Mouse (Mus musculus): ENCODE data around the gene Arl10. TPM values are rescaled to one million over a fixed set of nuclear protein-coding genes. Genes with fewer than 3 reads are reported as not detected.

Arl10 gene
- 26.4 and 30.3 TPM in 2 replicates for polyA plus RNA-seq (2014; fragmentation: Nextera tagmentation; extraction: Ambion mirVana)

DNA sequence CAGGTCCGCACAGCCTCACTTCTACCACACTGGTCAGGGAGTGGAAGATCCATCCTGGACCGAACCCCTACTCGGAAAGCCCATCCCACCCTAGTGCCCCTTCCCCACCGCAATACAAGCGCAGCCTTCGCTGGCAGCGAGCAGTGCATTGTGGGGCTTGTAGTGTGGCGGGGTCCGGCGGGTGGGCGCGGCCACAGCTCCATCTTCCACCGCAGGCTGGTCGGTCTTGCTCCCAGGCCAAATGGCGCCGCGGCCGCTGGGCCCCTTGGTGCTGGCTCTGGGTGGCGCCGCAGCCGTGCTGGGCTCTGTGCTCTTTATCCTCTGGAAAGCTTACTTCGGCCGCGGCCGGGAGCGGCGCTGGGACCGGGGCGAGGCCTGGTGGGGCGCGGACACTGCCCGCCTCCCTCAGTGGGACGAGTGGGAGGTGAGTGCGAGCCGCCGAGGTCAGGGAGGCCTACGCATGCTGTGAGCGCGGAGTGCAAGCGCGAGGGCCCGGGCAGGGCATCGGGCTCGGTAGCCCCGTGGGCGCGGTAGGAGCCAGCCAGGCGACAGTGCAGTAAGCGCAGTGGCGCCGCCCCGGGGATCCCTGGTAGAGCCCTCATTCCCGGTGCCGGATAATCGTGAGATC lies at the start of gene Arl10:
Gene Arl10, plus strand, starts transcription at position 162 of the 628 bp plus-strand sequence.
- H3K4me2 ChIP-seq (ENCODE audit: low read depth, low read length, severe bottlenecking): peak within 1 kb of the TSS; percentile 92
- no peaks in the 10 kb centered on the region for H3K9me3 ChIP-seq (ENCODE audit: control insufficient read depth, low read length)
- no peaks in the 10 kb centered on the region for H3K27me3 ChIP-seq (ENCODE audit: control insufficient read depth, insufficient read depth, low read length)
- peak; percentile 95 for ATAC-seq (replicated peaks; ENCODE audit: low FRiP score)
- peak within 1 kb of the TSS; percentile 71 for H3K27ac ChIP-seq (ENCODE audit: low read depth, low read length)
- DNase-seq (ENCODE audit: low spot score): peak; percentile 91
- H3K9ac ChIP-seq (ENCODE audit: low read length): peak within 1 kb of the TSS; percentile 93
- peaks cover 8% of the 10 kb centered on the region; the same call in 1 of the 2 replicates for H3K4me1 ChIP-seq (replicated peaks; ENCODE audit: control insufficient read depth, insufficient read depth, low read length)
- peak within 1 kb of the TSS; percentile 95 for H3K4me3 ChIP-seq (ENCODE audit: low read depth, low read length)
- under 1% methylated on average over 55 of the region's 55 CpGs for WGBS
- no peaks in the 10 kb centered on the region for H3K36me3 ChIP-seq (ENCODE audit: control insufficient read depth, insufficient read depth, low read length)

DNA sequence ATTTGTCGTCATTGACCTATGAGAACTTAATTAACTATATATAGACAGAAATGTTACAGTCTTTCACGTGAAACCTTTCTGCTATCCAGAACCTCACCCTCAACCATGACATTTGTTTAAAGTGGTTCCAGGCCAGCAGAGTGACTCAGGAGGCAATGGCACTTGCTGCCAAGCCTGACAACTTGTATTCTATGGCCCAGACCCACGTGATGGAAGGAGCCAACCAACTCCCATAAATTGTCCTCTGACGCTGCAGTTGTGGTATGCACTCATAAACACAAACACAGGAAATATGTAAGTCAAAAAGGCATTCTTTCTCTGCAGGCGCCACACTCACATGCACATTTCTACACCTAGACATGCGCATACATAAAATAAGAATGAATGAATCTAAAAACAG lies 47.7 kb upstream of the Arl10 start:
- WGBS: 93% methylated on average over 6 of the region's 6 CpGs

DNA sequence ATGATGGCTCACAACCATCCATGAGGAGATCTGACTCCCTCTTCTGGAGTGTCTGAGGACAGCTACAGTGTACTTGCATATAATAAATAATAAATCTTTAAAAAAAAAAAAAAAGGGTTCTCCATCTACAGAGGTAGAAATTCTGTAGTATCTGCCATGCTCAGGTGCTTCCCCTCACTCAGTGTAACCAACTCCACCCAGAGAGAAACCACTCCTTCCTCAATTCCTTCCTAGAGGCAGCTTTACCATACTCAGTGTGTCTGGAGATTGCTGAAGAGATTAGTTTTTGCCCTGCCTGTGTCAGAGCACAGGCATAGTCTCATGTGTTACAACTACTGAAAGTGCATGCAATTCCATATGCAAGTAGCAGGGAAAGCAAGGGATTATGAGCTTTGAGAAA lies 42.7 kb upstream of the Arl10 start:
- peaks cover 5% of the 10 kb centered on the region; the same call in 1 of the 2 replicates for H3K36me3 ChIP-seq (ENCODE audit: control insufficient read depth, insufficient read depth, low read length)
- H3K9ac ChIP-seq (ENCODE audit: low read length): no peak overlapping the region
- DNase-seq (ENCODE audit: low spot score) (no peak), ATAC-seq (replicated peaks; ENCODE audit: low FRiP score) (no peak)
- no peaks in the 10 kb centered on the region for H3K4me1 ChIP-seq (replicated peaks; ENCODE audit: control insufficient read depth, insufficient read depth, low read length)
- H3K27ac ChIP-seq (ENCODE audit: low read depth, low read length): no peak overlapping the region
- no peak overlapping the region for H3K4me2 ChIP-seq (ENCODE audit: low read depth, low read length, severe bottlenecking)
- no peaks in the 10 kb centered on the region for H3K27me3 ChIP-seq (ENCODE audit: control insufficient read depth, insufficient read depth, low read length)
- no peaks in the 10 kb centered on the region for H3K9me3 ChIP-seq (ENCODE audit: control insufficient read depth, low read length)
- H3K4me3 ChIP-seq (ENCODE audit: low read depth, low read length): no peak overlapping the region

More for the DNA sequence above, 47.7 kb upstream of the Arl10 start:
- Histone ChIP-seq H3K27ac (ENCODE audit: low read depth, low read length) (no peak overlapping the region), H3K9me3 (ENCODE audit: control insufficient read depth, low read length) (no peaks in the 10 kb centered on the region), H3K4me1 (replicated peaks; ENCODE audit: control insufficient read depth, insufficient read depth, low read length) (no peaks in the 10 kb centered on the region), H3K36me3 (ENCODE audit: control insufficient read depth, insufficient read depth, low read length) (peaks cover 8% of the 10 kb centered on the region; the same call in 1 of the 2 replicates), H3K9ac (ENCODE audit: low read length) (no peak overlapping the region), H3K27me3 (ENCODE audit: control insufficient read depth, insufficient read depth, low read length) (no peaks in the 10 kb centered on the region), H3K4me2 (ENCODE audit: low read depth, low read length, severe bottlenecking) (no peak overlapping the region), H3K4me3 (ENCODE audit: low read depth, low read length) (no peak overlapping the region)
- ATAC-seq (replicated peaks; ENCODE audit: low FRiP score) (no peak), DNase-seq (ENCODE audit: low spot score) (no peak)

DNA sequence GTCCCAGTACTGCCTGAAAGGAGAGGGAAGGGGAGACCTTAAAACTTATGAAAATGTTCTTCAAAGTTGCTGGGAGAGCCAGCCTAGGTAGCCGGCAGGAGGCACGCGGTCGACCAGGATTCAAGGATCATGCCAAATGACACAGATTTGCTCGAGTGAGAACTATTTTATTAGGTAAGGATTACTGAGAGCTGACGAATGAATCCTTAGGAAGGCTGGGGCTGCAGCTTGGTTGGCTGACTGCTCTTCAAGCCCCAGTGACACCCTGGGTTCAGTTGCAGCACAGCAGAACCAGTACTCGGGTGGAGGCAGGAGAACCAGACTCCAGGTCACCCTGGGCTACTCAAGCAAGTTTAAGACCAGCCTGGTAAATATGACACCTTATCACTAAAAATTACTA lies 26.8 kb upstream of the Arl10 start:
- Histone ChIP-seq H3K36me3 (ENCODE audit: control insufficient read depth, insufficient read depth, low read length) (peaks cover 2% of the 10 kb centered on the region; the same call in 1 of the 2 replicates), H3K27ac (ENCODE audit: low read depth, low read length) (no peak overlapping the region), H3K27me3 (ENCODE audit: control insufficient read depth, insufficient read depth, low read length) (no peaks in the 10 kb centered on the region), H3K4me1 (replicated peaks; ENCODE audit: control insufficient read depth, insufficient read depth, low read length) (no peaks in the 10 kb centered on the region), H3K9ac (ENCODE audit: low read length) (no peak overlapping the region), H3K4me2 (ENCODE audit: low read depth, low read length, severe bottlenecking) (no peak overlapping the region), H3K9me3 (ENCODE audit: control insufficient read depth, low read length) (no peaks in the 10 kb centered on the region), H3K4me3 (ENCODE audit: low read depth, low read length) (no peak overlapping the region)
- DNase-seq (ENCODE audit: low spot score) (no peak), ATAC-seq (replicated peaks; ENCODE audit: low FRiP score) (no peak)
- WGBS: 86% methylated on average over 7 of the region's 7 CpGs

DNA sequence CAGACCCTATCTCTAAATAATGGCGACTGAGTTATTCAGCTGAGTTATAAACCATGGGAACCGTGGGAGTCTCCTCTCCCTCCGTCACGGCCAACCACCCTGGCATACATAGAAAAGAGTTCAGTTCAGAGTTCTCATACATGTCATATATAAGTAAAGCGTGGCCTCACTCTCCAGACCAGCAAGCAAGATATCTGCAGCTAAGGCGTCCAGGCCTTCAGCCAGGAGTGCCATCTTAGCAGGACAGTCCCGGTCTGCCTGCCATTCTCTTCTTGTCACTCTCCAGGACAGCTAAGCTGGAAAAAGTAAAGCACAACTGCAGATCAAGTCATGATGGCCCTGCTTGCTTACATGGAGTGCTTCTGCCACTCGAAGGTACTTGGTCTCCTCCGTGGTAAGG lies 18.6 kb upstream of the Arl10 start:
- Histone ChIP-seq H3K27ac (ENCODE audit: low read depth, low read length) (no peak overlapping the region), H3K4me3 (ENCODE audit: low read depth, low read length) (no peak overlapping the region), H3K9ac (ENCODE audit: low read length) (no peak overlapping the region), H3K36me3 (ENCODE audit: control insufficient read depth, insufficient read depth, low read length) (peaks cover 16% of the 10 kb centered on the region; the same call in 1 of the 2 replicates), H3K4me2 (ENCODE audit: low read depth, low read length, severe bottlenecking) (no peak overlapping the region), H3K27me3 (ENCODE audit: control insufficient read depth, insufficient read depth, low read length) (no peaks in the 10 kb centered on the region), H3K9me3 (ENCODE audit: control insufficient read depth, low read length) (no peaks in the 10 kb centered on the region), H3K4me1 (replicated peaks; ENCODE audit: control insufficient read depth, insufficient read depth, low read length) (no peaks in the 10 kb centered on the region)
- ATAC-seq (replicated peaks; ENCODE audit: low FRiP score) (no peak), DNase-seq (ENCODE audit: low spot score) (no peak)
- 93% methylated on average over 9 of the region's 9 CpGs for WGBS

DNA sequence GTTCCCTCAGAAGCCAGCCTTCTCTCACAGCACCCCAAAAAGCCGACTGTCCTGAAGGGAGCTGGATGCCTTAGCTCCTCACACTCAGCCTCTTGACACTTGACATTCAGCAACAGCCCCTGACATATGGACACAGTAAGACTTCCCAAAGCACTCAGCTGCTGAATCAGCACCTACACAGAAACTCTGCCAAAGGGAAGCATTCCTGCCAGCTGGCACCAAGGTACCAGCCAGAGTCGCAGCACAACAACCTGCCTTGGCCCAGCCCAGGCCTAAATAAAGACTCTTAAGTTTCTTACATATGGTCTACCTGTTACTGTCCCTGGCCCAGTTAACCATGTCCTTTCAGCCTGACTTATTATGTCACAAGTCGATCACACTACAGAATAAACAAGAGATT lies 18.0 kb upstream of the Arl10 start:
- Histone ChIP-seq H3K9ac (ENCODE audit: low read length) (no peak overlapping the region), H3K4me3 (ENCODE audit: low read depth, low read length) (no peak overlapping the region), H3K4me1 (replicated peaks; ENCODE audit: control insufficient read depth, insufficient read depth, low read length) (no peaks in the 10 kb centered on the region), H3K9me3 (ENCODE audit: control insufficient read depth, low read length) (no peaks in the 10 kb centered on the region), H3K36me3 (ENCODE audit: control insufficient read depth, insufficient read depth, low read length) (peaks cover 16% of the 10 kb centered on the region; the same call in 1 of the 2 replicates), H3K27me3 (ENCODE audit: control insufficient read depth, insufficient read depth, low read length) (no peaks in the 10 kb centered on the region), H3K4me2 (ENCODE audit: low read depth, low read length, severe bottlenecking) (no peak overlapping the region), H3K27ac (ENCODE audit: low read depth, low read length) (no peak overlapping the region)
- DNase-seq (ENCODE audit: low spot score) (no peak), ATAC-seq (replicated peaks; ENCODE audit: low FRiP score) (no peak)
- 96% methylated on average over 3 of the region's 3 CpGs for WGBS

DNA sequence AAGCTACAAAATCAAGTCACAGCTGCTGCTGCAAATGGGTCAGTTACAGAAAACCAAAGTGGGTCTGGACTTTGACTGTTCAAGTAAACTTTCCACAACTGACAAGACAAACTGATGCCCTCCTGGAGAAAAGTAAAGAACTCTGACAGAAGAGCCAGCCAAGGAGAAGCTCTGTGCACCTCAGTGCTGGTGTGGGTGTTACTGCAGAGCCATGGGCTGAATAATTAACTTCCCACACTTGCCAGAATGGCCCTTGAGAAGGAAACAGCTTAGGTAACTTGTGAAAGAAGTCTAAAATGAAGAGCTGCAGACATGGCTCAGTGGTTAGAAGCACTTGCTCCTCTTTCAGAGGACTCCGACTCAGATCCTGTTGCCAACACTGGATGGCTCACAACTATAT lies 17.2 kb upstream of the Arl10 start:
- Histone ChIP-seq H3K27me3 (ENCODE audit: control insufficient read depth, insufficient read depth, low read length) (no peaks in the 10 kb centered on the region), H3K4me2 (ENCODE audit: low read depth, low read length, severe bottlenecking) (no peak overlapping the region), H3K9ac (ENCODE audit: low read length) (no peak overlapping the region), H3K9me3 (ENCODE audit: control insufficient read depth, low read length) (no peaks in the 10 kb centered on the region), H3K36me3 (ENCODE audit: control insufficient read depth, insufficient read depth, low read length) (peaks cover 16% of the 10 kb centered on the region; the same call in 1 of the 2 replicates), H3K4me3 (ENCODE audit: low read depth, low read length) (no peak overlapping the region), H3K4me1 (replicated peaks; ENCODE audit: control insufficient read depth, insufficient read depth, low read length) (no peaks in the 10 kb centered on the region), H3K27ac (ENCODE audit: low read depth, low read length) (no peak overlapping the region)
- no peak for ATAC-seq (replicated peaks; ENCODE audit: low FRiP score)
- 97% methylated on average over 1 of the region's 1 CpGs for WGBS
- DNase-seq (ENCODE audit: low spot score): no peak

DNA sequence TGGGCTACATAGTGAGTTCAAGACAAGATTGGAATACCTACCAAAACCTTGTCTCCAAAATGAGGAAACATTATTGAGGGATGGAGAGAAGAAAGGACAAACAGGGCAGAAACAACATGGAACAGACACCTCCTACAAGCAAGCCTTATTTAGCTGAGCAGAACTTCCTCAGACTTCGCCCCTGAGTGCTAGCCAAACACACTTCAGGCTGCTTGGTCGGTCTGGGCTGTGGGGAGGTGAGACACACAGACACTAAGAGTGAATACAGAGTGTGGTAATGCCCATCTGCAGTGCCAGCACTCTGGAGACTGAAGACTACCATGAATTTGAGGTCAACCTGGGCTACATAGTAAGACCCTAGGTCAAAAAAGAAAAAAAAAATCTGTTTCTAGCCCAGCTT lies 15.2 kb upstream of the Arl10 start:
- H3K9ac ChIP-seq (ENCODE audit: low read length): no peak overlapping the region

DNA sequence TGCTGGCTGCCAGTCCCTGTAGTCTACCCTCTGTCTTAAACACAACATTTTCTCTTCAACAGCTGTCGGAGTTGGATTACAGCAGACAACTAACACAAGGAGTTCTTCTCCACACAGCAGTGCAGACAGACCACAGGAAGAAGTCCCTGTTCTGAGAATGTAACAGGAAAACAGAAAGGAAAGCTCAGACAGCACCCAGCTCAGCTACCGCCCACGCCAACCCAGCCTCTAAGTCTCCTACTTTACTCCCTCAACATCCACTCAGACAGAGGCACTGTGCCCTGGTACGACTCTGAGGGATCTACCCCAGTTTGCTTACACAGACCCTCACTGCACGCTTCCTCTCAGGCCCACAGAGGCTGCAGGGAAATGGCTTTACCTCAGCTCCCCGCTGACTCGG lies 14.2 kb upstream of the Arl10 start:
- H3K9me3 ChIP-seq (ENCODE audit: control insufficient read depth, low read length): no peaks in the 10 kb centered on the region
- no peaks in the 10 kb centered on the region for H3K27me3 ChIP-seq (ENCODE audit: control insufficient read depth, insufficient read depth, low read length)
- H3K4me3 ChIP-seq (ENCODE audit: low read depth, low read length): no peak overlapping the region
- no peak overlapping the region for H3K4me2 ChIP-seq (ENCODE audit: low read depth, low read length, severe bottlenecking)
- ATAC-seq (replicated peaks; ENCODE audit: low FRiP score) (no peak), DNase-seq (ENCODE audit: low spot score) (no peak)
- H3K27ac ChIP-seq (ENCODE audit: low read depth, low read length): no peak overlapping the region
- H3K9ac ChIP-seq (ENCODE audit: low read length): no peak overlapping the region
- WGBS: 92% methylated on average over 7 of the region's 7 CpGs
- peaks cover 16% of the 10 kb centered on the region; the same call in 1 of the 2 replicates for H3K36me3 ChIP-seq (ENCODE audit: control insufficient read depth, insufficient read depth, low read length)
- peaks cover 6% of the 10 kb centered on the region; the same call in 1 of the 2 replicates for H3K4me1 ChIP-seq (replicated peaks; ENCODE audit: control insufficient read depth, insufficient read depth, low read length)

More for the DNA sequence above, 15.2 kb upstream of the Arl10 start:
- no peaks in the 10 kb centered on the region for H3K27me3 ChIP-seq (ENCODE audit: control insufficient read depth, insufficient read depth, low read length)
- peaks cover 6% of the 10 kb centered on the region; the same call in 1 of the 2 replicates for H3K4me1 ChIP-seq (replicated peaks; ENCODE audit: control insufficient read depth, insufficient read depth, low read length)
- H3K27ac ChIP-seq (ENCODE audit: low read depth, low read length): no peak overlapping the region
- no peaks in the 10 kb centered on the region for H3K9me3 ChIP-seq (ENCODE audit: control insufficient read depth, low read length)
- no peak for ATAC-seq (replicated peaks; ENCODE audit: low FRiP score)
- DNase-seq (ENCODE audit: low spot score): no peak
- 96% methylated on average over 2 of the region's 2 CpGs for WGBS
- H3K4me3 ChIP-seq (ENCODE audit: low read depth, low read length): no peak overlapping the region
- H3K4me2 ChIP-seq (ENCODE audit: low read depth, low read length, severe bottlenecking): no peak overlapping the region
- H3K36me3 ChIP-seq (ENCODE audit: control insufficient read depth, insufficient read depth, low read length): peaks cover 16% of the 10 kb centered on the region; the same call in 1 of the 2 replicates

Data from forebrain, embryonic 11.5 days (tissue).